Mouse (Mus musculus) hindbrain, embryonic 15.5 days (tissue): ENCODE measurements at regions not wholly inside any gene's neighbourhood (a gene's known extent, or its start where the extent isn't known, plus 50 kb on each side); places are given as distances from the start of the nearest gene placed in this dataset.

Experiments used
- ATAC-seq: fragments of 200-750 bp; cut with Nextera tagmentation; 2 replicates; pipeline ENCODE4 v1.8.0; 2017; ENCODE audit warnings: low read depth, moderate number of reproducible peaks, moderate TSS enrichment; ENCODE audit not compliant: low FRiP score
- H3K27ac ChIP-seq: fragments of 300-500 bp; sonication (generic); replicated peaks from 2 replicates; pipeline ENCODE4 v1.5.1; 2015; ENCODE audit warnings: mild to moderate bottlenecking, inconsistent platforms
- H3K27me3 ChIP-seq: fragments of 300-500 bp; sonication (generic); 2 replicates; pipeline ENCODE4 v1.6.1; 2015; ENCODE audit warnings: control low read depth, inconsistent platforms
- H3K36me3 ChIP-seq: fragments of 300-500 bp; sonication (generic); 2 replicates; pipeline ENCODE4 v1.6.1; 2015; ENCODE audit warnings: control low read depth, inconsistent platforms
- H3K4me1 ChIP-seq: fragments of 300-500 bp; sonication (generic); replicated peaks from 2 replicates; pipeline ENCODE4 v1.6.1; 2015; ENCODE audit warnings: control low read depth, inconsistent platforms
- H3K4me2 ChIP-seq: fragments of 300-500 bp; sonication (generic); 2 replicates; pipeline ENCODE4 v1.6.1; 2015; ENCODE audit warnings: moderate library complexity, mild to moderate bottlenecking, inconsistent platforms
- H3K4me3 ChIP-seq: fragments of 300-500 bp; sonication (generic); 2 replicates; pipeline ENCODE4 v1.5.1; 2015; ENCODE audit warnings: mild to moderate bottlenecking, inconsistent platforms
- H3K9ac ChIP-seq: fragments of 300-500 bp; sonication (generic); 2 replicates; pipeline ENCODE4 v1.6.1; 2015; ENCODE audit warnings: inconsistent platforms
- H3K9me3 ChIP-seq: fragments of 300-500 bp; sonication (generic); 2 replicates; pipeline ENCODE4 v1.6.1; 2016; ENCODE audit warnings: control low read depth, inconsistent platforms
- WGBS: fragments of 180-500 bp; shearing (Covaris S2); methylation state at CpG from one replicate; pipeline ENCODE4 v1.1.7; 2015; 5-methylcytosine and 5-hydroxymethylcytosine counted together

DNA sequence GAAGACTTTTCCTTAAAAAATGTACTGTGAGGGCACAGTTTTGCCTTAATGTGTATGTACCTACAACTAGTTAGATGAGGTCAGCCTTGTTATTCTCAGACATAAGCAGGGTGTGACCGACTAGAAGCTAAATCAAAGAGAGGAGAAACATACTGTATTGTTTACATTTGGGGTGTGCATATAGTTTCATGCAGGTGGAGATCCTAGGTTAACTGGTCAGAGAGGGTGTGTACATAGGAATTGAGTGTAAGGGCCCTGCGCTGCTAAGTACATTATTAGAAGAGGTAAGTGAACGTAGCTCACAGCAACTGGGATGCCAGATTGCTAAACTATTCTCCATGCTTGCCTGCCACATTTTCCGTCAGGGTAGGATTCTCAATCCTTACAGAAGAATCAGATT lies 180.6 kb upstream of the Arrdc4 start:
- ATAC-seq, result no peak
- Histone ChIP-seq H3K27me3 (no peaks in the 10 kb centered on the region), H3K36me3 (no peaks in the 10 kb centered on the region), H3K4me1 (no peaks in the 10 kb centered on the region), H3K4me3 (no peak overlapping the region), H3K9ac (no peak overlapping the region), H3K27ac (no peak overlapping the region), H3K9me3 (no peaks in the 10 kb centered on the region), H3K4me2 (no peak overlapping the region)
- WGBS, result 91% methylated on average over 4 of the region's 4 CpGs

DNA sequence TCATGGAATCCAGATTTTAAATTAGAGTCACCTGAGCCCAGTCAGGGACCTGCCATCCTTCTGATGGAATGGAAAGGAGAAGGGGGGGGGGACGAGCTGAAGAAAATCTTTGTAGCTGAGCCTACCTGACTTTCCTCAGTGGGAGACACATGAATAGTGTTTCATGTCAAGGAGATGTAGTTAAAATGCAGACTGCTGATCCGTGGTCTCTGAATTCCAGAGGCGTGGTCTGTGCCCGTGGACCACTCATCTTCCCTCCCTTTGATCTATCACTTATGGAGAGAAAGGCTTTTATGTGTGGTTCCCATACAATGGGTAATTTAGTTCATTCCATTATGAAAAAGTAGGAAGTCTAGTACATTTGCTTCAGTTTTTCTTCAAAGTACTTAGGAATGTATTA lies 176.6 kb upstream of the Arrdc4 start:
- ATAC-seq, result no peak
- Histone ChIP-seq H3K27ac (no peak overlapping the region), H3K36me3 (no peaks in the 10 kb centered on the region), H3K4me1 (no peaks in the 10 kb centered on the region), H3K9ac (no peak overlapping the region), H3K9me3 (no peaks in the 10 kb centered on the region), H3K4me3 (no peak overlapping the region), H3K4me2 (no peak overlapping the region), H3K27me3 (no peaks in the 10 kb centered on the region)
- WGBS, result 59% methylated on average over 4 of the region's 4 CpGs

GRCm38 (mm10) chr7:68918632-68919435 lies 169.8 kb upstream of the Arrdc4 start:
- ATAC-seq, result no peak
- H3K9me3 ChIP-seq, result no peaks in the 10 kb centered on the region
- 87% methylated on average over 9 of the region's 9 CpGs for WGBS
- H3K4me1 ChIP-seq, result no peaks in the 10 kb centered on the region
- H3K27me3 ChIP-seq, result no peaks in the 10 kb centered on the region
- H3K36me3 ChIP-seq, result no peaks in the 10 kb centered on the region
- no peak overlapping the region for H3K4me2 ChIP-seq
- H3K4me3 ChIP-seq, result no peak overlapping the region
- no peak overlapping the region for H3K9ac ChIP-seq
- H3K27ac ChIP-seq, result no peak overlapping the region

DNA sequence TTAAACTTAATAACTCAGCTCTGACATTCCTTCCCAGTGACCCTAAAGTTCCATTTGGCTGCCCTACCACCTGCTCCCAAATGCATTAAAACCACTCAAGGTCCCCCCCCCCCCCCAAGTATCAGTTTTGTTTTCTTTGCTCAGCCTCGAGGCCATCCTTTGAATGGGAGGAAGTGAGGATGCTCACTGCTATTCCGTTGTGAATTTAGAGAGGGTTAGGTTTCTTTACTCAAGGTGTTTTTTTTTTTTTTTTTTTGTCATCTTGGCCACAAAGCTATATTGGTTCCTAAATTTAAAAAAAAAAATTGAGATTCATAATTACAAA lies 168.8 kb upstream of the Arrdc4 start:
- no peak overlapping the region for H3K4me3 ChIP-seq
- H3K9me3 ChIP-seq, result no peaks in the 10 kb centered on the region
- no peaks in the 10 kb centered on the region for H3K4me1 ChIP-seq
- 43% methylated on average over 2 of the region's 2 CpGs for WGBS
- no peak overlapping the region for H3K27ac ChIP-seq
- H3K9ac ChIP-seq, result no peak overlapping the region
- no peaks in the 10 kb centered on the region for H3K36me3 ChIP-seq
- ATAC-seq, result no peak
- no peak overlapping the region for H3K4me2 ChIP-seq
- no peaks in the 10 kb centered on the region for H3K27me3 ChIP-seq

DNA sequence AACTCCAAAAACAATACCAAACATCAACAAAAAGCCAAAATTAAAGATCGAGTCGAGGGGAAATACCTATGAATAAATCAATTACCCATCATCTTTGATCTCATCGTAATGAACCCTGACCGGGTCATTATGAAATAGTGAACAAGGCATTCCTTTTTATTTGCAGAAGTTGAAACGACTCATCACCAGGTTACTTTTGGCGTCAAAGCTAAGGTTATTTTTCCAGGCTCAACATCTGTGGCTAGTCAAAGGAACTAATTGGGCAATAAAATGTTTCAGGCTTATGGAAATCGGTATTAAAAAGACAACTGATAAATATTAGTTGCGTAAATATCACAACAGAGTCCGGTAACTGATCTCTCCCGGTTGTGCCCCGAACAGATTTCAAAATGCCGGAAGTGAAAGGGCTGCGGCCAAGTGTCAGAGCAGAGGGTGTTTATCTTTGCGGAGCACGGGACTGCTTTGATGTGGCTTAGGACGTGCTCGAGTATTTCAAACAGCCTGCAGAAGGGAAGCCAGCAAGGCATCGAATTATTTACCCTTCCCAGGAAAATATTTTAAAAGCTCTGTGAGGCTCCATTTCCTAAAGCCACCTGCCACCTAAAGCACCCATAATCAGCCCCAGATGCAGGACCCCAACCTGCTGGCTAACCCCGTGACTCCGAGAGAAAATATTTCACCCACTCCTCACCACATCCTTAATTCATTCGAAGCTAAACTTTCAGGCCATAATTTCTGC lies 168.3 kb upstream of the Arrdc4 start:
- Histone ChIP-seq H3K9me3 (no peaks in the 10 kb centered on the region), H3K27ac (no peak overlapping the region), H3K36me3 (no peaks in the 10 kb centered on the region), H3K27me3 (no peaks in the 10 kb centered on the region), H3K9ac (no peak overlapping the region), H3K4me1 (no peaks in the 10 kb centered on the region), H3K4me3 (no peak overlapping the region), H3K4me2 (no peak overlapping the region)
- 70% methylated on average over 21 of the region's 21 CpGs for WGBS
- no peak for ATAC-seq

DNA sequence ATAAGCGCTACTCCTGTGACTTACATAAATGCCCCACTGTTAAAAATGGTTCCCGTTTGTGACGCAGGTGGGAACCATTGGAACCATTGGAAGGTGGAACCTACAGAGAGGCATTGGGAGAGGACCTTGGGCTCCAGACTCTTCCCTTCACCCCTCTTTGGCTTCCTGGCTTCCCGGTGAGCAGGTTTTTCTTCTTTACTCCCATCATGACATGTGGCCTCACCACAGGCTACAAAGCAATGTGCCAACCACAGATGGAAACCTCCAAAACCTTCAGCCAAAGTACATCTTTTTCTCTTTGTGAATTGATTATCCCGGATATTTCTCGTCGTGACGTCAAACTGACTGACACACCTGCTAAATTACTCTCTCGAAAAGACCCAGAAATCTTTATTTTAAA lies 166.9 kb upstream of the Arrdc4 start:
- 89% methylated on average over 9 of the region's 9 CpGs for WGBS
- Histone ChIP-seq H3K9ac (no peak overlapping the region), H3K27ac (no peak overlapping the region), H3K9me3 (no peaks in the 10 kb centered on the region), H3K27me3 (no peaks in the 10 kb centered on the region), H3K4me2 (no peak overlapping the region), H3K36me3 (no peaks in the 10 kb centered on the region), H3K4me1 (no peaks in the 10 kb centered on the region), H3K4me3 (no peak overlapping the region)
- no peak for ATAC-seq

DNA sequence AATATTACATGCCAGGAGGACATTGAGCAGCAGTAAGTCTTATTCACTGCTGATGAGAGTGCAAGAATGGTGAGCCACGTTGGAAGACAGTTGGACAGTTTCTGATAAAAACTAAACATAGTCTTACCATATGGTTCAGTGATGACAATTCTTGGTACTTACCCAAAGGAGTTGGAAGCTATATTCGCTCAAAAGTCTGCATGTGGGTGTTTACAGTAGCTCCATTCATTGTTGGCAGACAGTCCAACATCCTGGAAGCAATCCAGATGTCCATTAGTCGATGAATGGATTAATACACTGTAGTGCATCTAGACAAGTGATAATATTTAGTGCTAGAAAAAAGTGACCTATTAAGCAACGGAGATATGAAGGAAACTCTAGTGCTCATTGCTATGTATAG lies 165.3 kb upstream of the Arrdc4 start:
- WGBS, result 54% methylated on average over 4 of the region's 4 CpGs

GRCm38 (mm10) chr7:68911989-68912655 lies 163.1 kb upstream of the Arrdc4 start:
- Histone ChIP-seq H3K4me3 (no peak overlapping the region), H3K27ac (no peak overlapping the region), H3K9ac (no peak overlapping the region), H3K36me3 (no peaks in the 10 kb centered on the region), H3K27me3 (no peaks in the 10 kb centered on the region), H3K4me1 (peaks cover 16% of the 10 kb centered on the region), H3K4me2 (no peak overlapping the region), H3K9me3 (no peaks in the 10 kb centered on the region)
- no peak for ATAC-seq
- 87% methylated on average over 6 of the region's 6 CpGs for WGBS

More for the DNA sequence above, 165.3 kb upstream of the Arrdc4 start:
- Histone ChIP-seq H3K4me1 (no peaks in the 10 kb centered on the region), H3K9me3 (no peaks in the 10 kb centered on the region), H3K27me3 (no peaks in the 10 kb centered on the region), H3K4me3 (no peak overlapping the region), H3K27ac (no peak overlapping the region), H3K36me3 (no peaks in the 10 kb centered on the region), H3K9ac (no peak overlapping the region), H3K4me2 (no peak overlapping the region)
- no peak for ATAC-seq

DNA sequence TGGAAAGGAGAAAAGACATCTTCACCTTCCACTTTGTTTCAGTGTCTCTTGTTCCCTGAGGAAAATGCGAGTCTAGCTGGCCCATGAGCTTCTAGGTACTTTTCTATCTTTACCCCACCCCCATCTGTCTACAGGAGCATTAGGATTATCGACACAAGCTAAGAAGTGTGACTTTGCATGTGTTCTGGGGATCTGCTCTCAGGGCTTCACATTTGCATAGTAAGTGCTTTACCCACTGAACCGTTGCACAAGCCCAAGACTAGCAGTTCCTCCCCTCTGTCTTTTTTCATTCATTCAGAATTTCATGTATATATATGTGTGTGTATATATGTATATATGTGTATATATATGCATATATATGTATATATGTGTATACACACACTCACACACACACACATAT lies 162.5 kb upstream of the Arrdc4 start:
- no peak overlapping the region for H3K4me2 ChIP-seq
- no peak for ATAC-seq
- no peaks in the 10 kb centered on the region for H3K27me3 ChIP-seq
- H3K4me1 ChIP-seq, result peaks cover 21% of the 10 kb centered on the region
- H3K9ac ChIP-seq, result no peak overlapping the region
- 74% methylated on average over 3 of the region's 3 CpGs for WGBS
- H3K9me3 ChIP-seq, result no peaks in the 10 kb centered on the region
- H3K27ac ChIP-seq, result no peak overlapping the region
- no peak overlapping the region for H3K4me3 ChIP-seq
- H3K36me3 ChIP-seq, result no peaks in the 10 kb centered on the region

- Histone ChIP-seq H3K9ac (no peak overlapping the region), H3K4me3 (no peak overlapping the region), H3K4me2 (no peak overlapping the region), H3K27ac (no peak overlapping the region), H3K9me3 (no peaks in the 10 kb centered on the region), H3K4me1 (peaks cover 21% of the 10 kb centered on the region), H3K27me3 (no peaks in the 10 kb centered on the region), H3K36me3 (no peaks in the 10 kb centered on the region)
- 97% methylated on average over 1 of the region's 1 CpGs for WGBS
- no peak for ATAC-seq
These were observed 160.7 kb upstream of the Arrdc4 start for GRCm38 (mm10) chr7:68909694-68910093.

DNA sequence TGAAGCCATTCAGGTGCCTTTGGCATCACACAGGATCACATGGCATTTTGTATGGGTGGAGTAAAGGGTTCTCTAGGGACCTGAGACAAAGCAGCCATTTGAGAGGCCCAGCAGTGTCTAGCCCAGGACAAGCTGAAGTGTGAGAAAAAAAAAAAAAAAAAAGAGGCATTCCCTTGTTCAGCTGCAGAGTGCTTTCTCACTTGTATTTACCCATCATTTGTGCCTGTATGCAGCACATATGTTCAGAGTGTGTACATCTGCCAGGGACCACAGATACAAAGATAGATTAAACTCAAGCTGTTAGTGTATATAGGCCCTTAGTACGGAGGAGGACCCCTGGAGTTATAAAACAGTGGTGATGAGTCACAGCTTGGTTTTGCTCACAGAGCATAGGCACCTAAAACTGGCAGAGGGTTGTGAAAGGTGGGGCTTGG lies 159.4 kb upstream of the Arrdc4 start:
- H3K4me2 ChIP-seq, result no peak overlapping the region
- H3K4me3 ChIP-seq, result no peak overlapping the region
- no peaks in the 10 kb centered on the region for H3K36me3 ChIP-seq
- ATAC-seq, result peak; percentile 74
- H3K9me3 ChIP-seq, result no peaks in the 10 kb centered on the region
- H3K27ac ChIP-seq, result peak overlapping the region; percentile 48; the same call in 1 of the 2 replicates
- no peaks in the 10 kb centered on the region for H3K27me3 ChIP-seq
- peaks cover 21% of the 10 kb centered on the region for H3K4me1 ChIP-seq
- WGBS, result 20% methylated on average over 1 of the region's 1 CpGs
- no peak overlapping the region for H3K9ac ChIP-seq

DNA sequence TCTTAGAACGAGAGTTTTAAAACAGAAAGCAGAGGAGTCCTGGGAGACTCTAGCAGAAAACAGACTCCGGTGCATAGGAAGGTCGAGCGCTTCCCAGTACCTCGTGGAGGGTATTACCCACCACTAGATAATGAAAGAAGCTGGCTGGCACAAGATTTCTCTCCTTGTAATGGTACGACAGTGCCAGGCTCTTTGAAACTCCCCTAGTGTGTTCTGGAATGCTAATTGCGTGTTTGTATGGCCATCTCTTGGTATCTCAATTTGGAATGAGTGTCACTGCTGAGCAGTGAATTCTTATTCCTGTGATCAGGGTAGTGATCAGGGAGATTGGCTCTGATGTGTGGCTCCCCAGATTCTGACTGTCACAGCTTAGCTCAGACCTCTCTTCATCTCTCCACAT lies 158.8 kb upstream of the Arrdc4 start:
- no peak overlapping the region for H3K4me2 ChIP-seq
- peak overlapping the region; percentile 48; the same call in 1 of the 2 replicates for H3K27ac ChIP-seq
- WGBS, result 59% methylated on average over 7 of the region's 7 CpGs
- no peaks in the 10 kb centered on the region for H3K36me3 ChIP-seq
- H3K4me1 ChIP-seq, result peaks cover 21% of the 10 kb centered on the region
- no peaks in the 10 kb centered on the region for H3K27me3 ChIP-seq
- H3K4me3 ChIP-seq, result no peak overlapping the region
- H3K9me3 ChIP-seq, result no peaks in the 10 kb centered on the region
- ATAC-seq, result peak; percentile 62; the same call in 1 of the 2 replicates
- H3K9ac ChIP-seq, result no peak overlapping the region
